Mouse (Mus musculus) kidney, embryonic 14.5 days (tissue): ENCODE data around the gene Gm45785. TPM values are rescaled to one million over a fixed set of nuclear protein-coding genes. Genes with fewer than 3 reads are reported as not detected.

ENCODE experiments used
- ATAC-seq: fragments of 200-750 bp; cut with Nextera tagmentation; 2 replicates; pipeline ENCODE4 v1.8.0; 2017; ENCODE audit warnings: moderate number of reproducible peaks, mild to moderate bottlenecking, moderate TSS enrichment, moderate library complexity; ENCODE audit not compliant: low FRiP score, low TSS enrichment
- H3K27ac ChIP-seq: fragments of 300-500 bp; sonication (generic); 2 replicates; pipeline ENCODE4 v1.5.1; 2014; ENCODE audit warnings: low read depth, mild to moderate bottlenecking, low read length, moderate library complexity, mixed read lengths
- H3K27me3 ChIP-seq: fragments of 300-500 bp; sonication (generic); 2 replicates; pipeline ENCODE4 v1.6.1; 2014; ENCODE audit warnings: mild to moderate bottlenecking, low read length; ENCODE audit not compliant: control insufficient read depth, insufficient read depth
- H3K36me3 ChIP-seq: fragments of 300-500 bp; sonication (generic); 2 replicates; pipeline ENCODE4 v1.6.1; 2014; ENCODE audit warnings: low read length, mixed read lengths; ENCODE audit not compliant: control insufficient read depth, insufficient read depth
- H3K4me1 ChIP-seq: fragments of 300-500 bp; sonication (generic); 2 replicates; pipeline ENCODE4 v1.6.1; 2014; ENCODE audit warnings: low read length, mixed read lengths; ENCODE audit not compliant: control insufficient read depth, insufficient read depth
- H3K4me2 ChIP-seq: fragments of 300-500 bp; sonication (generic); replicated peaks from 2 replicates; pipeline ENCODE4 v1.6.1; 2014; ENCODE audit warnings: low read depth, mild to moderate bottlenecking, low read length
- H3K4me3 ChIP-seq: fragments of 300-500 bp; sonication (generic); 2 replicates; pipeline ENCODE4 v1.5.1; 2014; ENCODE audit warnings: mild to moderate bottlenecking, low read length
- H3K9ac ChIP-seq: fragments of 300-500 bp; sonication (generic); 2 replicates; pipeline ENCODE4 v1.6.1; 2014; ENCODE audit warnings: low read depth, mild to moderate bottlenecking, low read length, moderate library complexity
- H3K9me3 ChIP-seq: fragments of 300-500 bp; sonication (generic); 2 replicates; pipeline ENCODE4 v1.6.1; 2016; ENCODE audit warnings: low read length; ENCODE audit not compliant: control insufficient read depth
- WGBS: fragments of 180-500 bp; shearing (Covaris S2); extraction: QIAGEN DNeasy Blood & Tissue Kit; methylation state at CpG from one replicate; pipeline ENCODE4 v1.1.7; 2014; 5-methylcytosine and 5-hydroxymethylcytosine counted together
- polyA plus RNA-seq: library from polyadenylated mRNA; unstranded; fragments of >200 nt; fragmentation: Nextera tagmentation; extraction: Ambion mirVana; gene quantifications from 2 replicates; pipeline ENCODE4 v1.2.1, GENCODE M21; 2014

The Gm45785 gene
- polyA plus RNA-seq: not detected in 2 replicates

GRCm38 (mm10) chr7:140855860-140856784 lies at the start of gene Gm45785:
Gene Gm45785, minus strand, starts transcription at chr7:140856331.
- under 1% methylated on average over 51 of the region's 51 CpGs for WGBS
- Histone ChIP-seq H3K27me3 (no peaks in the 10 kb centered on the region), H3K4me1 (peaks cover 15% of the 10 kb centered on the region), H3K9me3 (no peaks in the 10 kb centered on the region), H3K36me3 (peaks cover 52% of the 10 kb centered on the region), H3K9ac (peak within 1 kb of the TSS; percentile 92), H3K4me3 (peak within 1 kb of the TSS; percentile 52), H3K27ac (peak within 1 kb of the TSS; percentile 75), H3K4me2 (peak within 1 kb of the TSS; percentile 88)
- peak; percentile 82 for ATAC-seq

GRCm38 (mm10) chr7:140905642-140906081 lies 49.5 kb upstream of the Gm45785 start:
- H3K27ac ChIP-seq: no peak overlapping the region
- WGBS: 84% methylated on average over 2 of the region's 2 CpGs
- no peak for ATAC-seq

GRCm38 (mm10) chr7:140903212-140903611 lies 47.1 kb upstream of the Gm45785 start:
- H3K4me3 ChIP-seq: no peak overlapping the region
- no peaks in the 10 kb centered on the region for H3K4me1 ChIP-seq
- no peaks in the 10 kb centered on the region for H3K9me3 ChIP-seq
- H3K27me3 ChIP-seq: no peaks in the 10 kb centered on the region
- ATAC-seq: peak; percentile 70
- H3K36me3 ChIP-seq: peaks cover 14% of the 10 kb centered on the region
- 0 out of 2 replicates have a peak overlapping the region, but pooled peaks have one; percentile 28 for H3K9ac ChIP-seq
- H3K27ac ChIP-seq: no peak overlapping the region
- H3K4me2 ChIP-seq: no peak overlapping the region
- WGBS: 23% methylated on average over 13 of the region's 13 CpGs

More at GRCm38 (mm10) chr7:140905642-140906081, 49.5 kb upstream of the Gm45785 start:
- no peaks in the 10 kb centered on the region for H3K36me3 ChIP-seq
- H3K4me2 ChIP-seq: no peak overlapping the region
- no peak overlapping the region for H3K4me3 ChIP-seq
- no peaks in the 10 kb centered on the region for H3K27me3 ChIP-seq
- H3K4me1 ChIP-seq: no peaks in the 10 kb centered on the region
- H3K9me3 ChIP-seq: no peaks in the 10 kb centered on the region
- H3K9ac ChIP-seq: no peak overlapping the region

GRCm38 (mm10) chr7:140902036-140902875 lies 46.1 kb upstream of the Gm45785 start:
- Histone ChIP-seq H3K4me1 (no peaks in the 10 kb centered on the region), H3K9ac (0 out of 2 replicates have a peak overlapping the region, but pooled peaks have one; percentile 12), H3K4me3 (no peak overlapping the region), H3K4me2 (no peak overlapping the region), H3K9me3 (no peaks in the 10 kb centered on the region), H3K36me3 (peaks cover 24% of the 10 kb centered on the region), H3K27ac (no peak overlapping the region), H3K27me3 (no peaks in the 10 kb centered on the region)
- ATAC-seq: no peak
- 68% methylated on average over 15 of the region's 15 CpGs for WGBS

- ATAC-seq: no peak
- no peak within 1 kb of the TSS for H3K9ac ChIP-seq
- no peaks in the 10 kb centered on the region for H3K27me3 ChIP-seq
- H3K4me2 ChIP-seq: no peak within 1 kb of the TSS
- peaks cover 31% of the 10 kb centered on the region for H3K36me3 ChIP-seq
- H3K4me3 ChIP-seq: no peak within 1 kb of the TSS
- no peaks in the 10 kb centered on the region for H3K4me1 ChIP-seq
- no peaks in the 10 kb centered on the region for H3K9me3 ChIP-seq
- no peak within 1 kb of the TSS for H3K27ac ChIP-seq
- 69% methylated on average over 10 of the region's 10 CpGs for WGBS
Observed at GRCm38 (mm10) chr7:140900220-140900619, 44.1 kb upstream of the Gm45785 start, which contains the start of gene Cox8b. Gene Cox8b, minus strand, starts transcription at chr7:140900446.

GRCm38 (mm10) chr7:140899121-140899520 lies 43.0 kb upstream of the Gm45785 start:
- Histone ChIP-seq H3K4me3 (no peak overlapping the region), H3K36me3 (peaks cover 39% of the 10 kb centered on the region), H3K9me3 (no peaks in the 10 kb centered on the region), H3K4me1 (no peaks in the 10 kb centered on the region), H3K27me3 (no peaks in the 10 kb centered on the region), H3K4me2 (no peak overlapping the region), H3K9ac (no peak overlapping the region), H3K27ac (no peak overlapping the region)
- 75% methylated on average over 3 of the region's 3 CpGs for WGBS
- ATAC-seq: no peak

- Histone ChIP-seq H3K27ac (no peak overlapping the region), H3K4me2 (no peak overlapping the region), H3K27me3 (no peaks in the 10 kb centered on the region), H3K9ac (no peak overlapping the region), H3K9me3 (no peaks in the 10 kb centered on the region), H3K4me1 (no peaks in the 10 kb centered on the region), H3K4me3 (no peak overlapping the region), H3K36me3 (peaks cover 50% of the 10 kb centered on the region)
- no peak for ATAC-seq
- 83% methylated on average over 7 of the region's 7 CpGs for WGBS
Observed at GRCm38 (mm10) chr7:140897863-140898262, 41.7 kb upstream of the Gm45785 start.

- no peak overlapping the region for H3K4me3 ChIP-seq
- no peak overlapping the region for H3K4me2 ChIP-seq
- H3K4me1 ChIP-seq: no peaks in the 10 kb centered on the region
- 95% methylated on average over 3 of the region's 3 CpGs for WGBS
- H3K27me3 ChIP-seq: no peaks in the 10 kb centered on the region
- H3K36me3 ChIP-seq: peaks cover 68% of the 10 kb centered on the region
- H3K27ac ChIP-seq: no peak overlapping the region
- H3K9ac ChIP-seq: no peak overlapping the region
- H3K9me3 ChIP-seq: no peaks in the 10 kb centered on the region
- ATAC-seq: no peak
Observed at GRCm38 (mm10) chr7:140894611-140895010, 38.5 kb upstream of the Gm45785 start.
